Mouse (Mus musculus) naive thymus-derived CD4-positive, alpha-beta T cell, adult 2 months (primary cell): ENCODE data around the gene Manbal.

Source experiments
- DNase-seq: peaks from one replicate; pipeline ENCODE4 v3.0.0-alpha.2; 2011; ENCODE audit warnings: low read depth

The Manbal gene

GRCm38 (mm10) chr2:157417229-157417628 lies 49.8 kb downstream of the Manbal start:
- DNase-seq: no peak

DNA sequence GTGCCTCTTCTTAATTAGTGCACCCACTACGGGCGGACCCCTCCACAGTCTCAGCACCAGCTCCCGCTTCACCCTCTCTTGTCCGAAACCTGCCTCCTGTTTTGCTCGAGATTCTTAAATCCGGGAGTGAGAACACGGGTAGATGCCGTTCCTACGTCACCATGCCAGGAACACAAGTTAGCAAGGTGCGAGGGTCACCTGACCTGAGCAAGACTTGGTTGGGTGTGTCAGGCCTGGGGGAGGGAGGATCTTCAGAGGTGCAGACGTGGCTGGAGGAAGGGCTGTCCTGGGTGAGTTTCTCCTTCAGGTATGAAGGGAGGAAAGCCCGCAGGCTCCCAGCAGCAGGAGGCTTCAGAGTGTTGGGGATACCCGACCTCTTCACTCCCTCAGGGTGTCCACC lies 50.8 kb downstream of the Manbal start, which contains the start of gene Src:
TSS of gene Src (plus strand) at position 239 of the 400 bp plus-strand sequence.
- no peak for DNase-seq

- no peak for DNase-seq
Observed at GRCm38 (mm10) chr2:157418609-157419071, 51.2 kb downstream of the Manbal start.

DNA sequence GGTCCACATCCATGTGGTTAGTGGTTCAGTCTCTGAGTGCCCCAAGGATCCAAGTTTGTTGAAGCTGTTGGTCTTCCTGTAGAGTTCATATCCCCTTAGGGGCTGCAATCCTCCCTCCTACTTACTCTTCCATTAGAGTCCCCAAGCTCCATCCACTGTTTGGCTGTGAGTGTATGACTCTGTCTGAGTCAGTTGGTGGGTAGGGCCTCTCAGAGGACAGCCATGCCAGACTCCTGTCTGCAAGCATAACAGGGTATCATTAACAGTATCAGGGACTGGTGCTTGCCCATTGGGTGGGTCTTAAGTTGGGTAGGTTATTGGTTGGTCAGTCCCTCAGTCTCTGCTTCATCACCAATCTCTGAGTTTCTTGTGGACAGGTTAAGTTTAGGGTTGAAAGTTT lies 52.1 kb downstream of the Manbal start:
- DNase-seq: no peak

DNA sequence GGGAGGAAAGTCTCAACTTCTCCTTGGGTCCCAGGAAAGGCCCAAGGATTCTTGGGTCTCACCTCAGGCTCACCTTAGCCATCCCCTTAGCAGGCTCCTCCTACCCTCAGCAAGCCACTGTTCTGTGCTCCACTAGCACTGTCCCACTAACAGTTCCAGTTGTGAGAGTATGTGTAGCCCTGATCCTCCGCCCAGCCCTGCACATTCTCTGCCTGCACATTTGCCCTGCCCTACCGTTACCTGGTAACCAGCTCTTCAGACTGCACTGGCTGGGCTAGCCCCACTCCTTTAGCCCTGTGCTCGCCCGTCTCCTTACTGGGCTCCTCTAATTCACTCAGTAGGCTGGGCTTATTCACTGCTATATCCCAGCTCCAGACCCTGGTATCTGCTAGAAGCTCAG lies 53.0 kb downstream of the Manbal start:
- no peak for DNase-seq

GRCm38 (mm10) chr2:157422062-157422655 lies 54.8 kb downstream of the Manbal start:
- no peak for DNase-seq

DNA sequence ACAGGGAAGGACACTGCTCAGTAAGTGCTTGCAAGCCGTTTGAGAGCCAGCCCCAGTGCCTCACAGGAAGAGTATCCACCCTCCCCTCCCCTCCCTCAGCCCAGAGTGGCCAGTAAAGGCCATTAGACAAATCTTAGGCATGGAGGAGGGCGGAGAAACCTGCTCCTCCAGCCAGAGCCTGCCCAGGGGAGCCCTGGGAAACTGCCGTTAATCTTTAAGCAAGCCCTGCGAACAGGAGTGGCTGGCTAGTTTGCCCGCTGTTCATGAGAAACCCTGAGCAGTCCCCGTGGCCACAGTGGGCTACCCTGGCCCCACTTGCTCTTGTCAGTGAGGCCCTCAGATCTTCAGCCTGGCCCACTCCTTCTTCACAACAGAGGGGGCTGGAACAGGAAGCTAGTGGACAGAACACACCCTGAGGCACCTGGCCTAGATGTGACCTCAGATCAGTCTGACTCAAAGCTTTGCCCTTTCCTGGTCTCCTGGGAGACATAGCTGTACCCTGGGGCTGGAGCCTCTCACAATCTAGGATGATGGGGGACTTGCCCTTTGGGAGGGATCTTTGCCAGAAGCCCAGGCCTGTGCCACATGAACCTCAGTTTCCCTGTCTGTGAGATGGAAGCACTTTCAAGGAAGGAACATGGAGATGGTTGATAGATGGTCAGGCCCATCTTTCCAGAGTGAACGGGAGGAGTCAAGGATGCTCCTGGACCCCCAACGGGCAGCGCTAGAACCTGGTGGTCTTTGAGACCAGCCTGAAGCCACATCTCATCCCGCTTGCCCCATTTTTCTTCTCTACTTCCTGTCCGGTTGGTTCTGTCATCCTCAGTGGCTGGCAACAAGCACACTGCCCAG lies 55.7 kb downstream of the Manbal start:
- DNase-seq: no peak

DNA sequence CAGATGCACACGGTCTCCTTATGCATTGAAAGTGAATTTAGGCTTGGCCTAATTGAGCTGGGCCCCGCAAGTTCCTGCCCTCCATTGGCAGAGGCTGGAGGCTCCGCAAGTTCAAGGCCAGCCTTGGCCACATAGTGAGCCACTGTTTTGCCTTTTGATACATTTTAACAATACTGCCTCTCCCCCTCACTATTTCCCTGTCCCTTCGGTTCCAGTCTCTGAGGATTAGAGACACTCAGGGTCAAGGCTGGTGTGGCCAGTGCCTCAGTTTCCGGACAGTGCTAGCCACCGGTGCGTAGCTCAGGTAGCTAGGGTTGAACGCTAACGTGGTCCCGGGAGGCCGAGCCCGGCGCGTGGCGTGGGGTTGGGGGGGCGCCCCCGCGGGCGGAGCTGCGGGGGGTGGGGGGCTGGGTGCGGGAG lies 56.3 kb downstream of the Manbal start:
- DNase-seq: no peak

DNA sequence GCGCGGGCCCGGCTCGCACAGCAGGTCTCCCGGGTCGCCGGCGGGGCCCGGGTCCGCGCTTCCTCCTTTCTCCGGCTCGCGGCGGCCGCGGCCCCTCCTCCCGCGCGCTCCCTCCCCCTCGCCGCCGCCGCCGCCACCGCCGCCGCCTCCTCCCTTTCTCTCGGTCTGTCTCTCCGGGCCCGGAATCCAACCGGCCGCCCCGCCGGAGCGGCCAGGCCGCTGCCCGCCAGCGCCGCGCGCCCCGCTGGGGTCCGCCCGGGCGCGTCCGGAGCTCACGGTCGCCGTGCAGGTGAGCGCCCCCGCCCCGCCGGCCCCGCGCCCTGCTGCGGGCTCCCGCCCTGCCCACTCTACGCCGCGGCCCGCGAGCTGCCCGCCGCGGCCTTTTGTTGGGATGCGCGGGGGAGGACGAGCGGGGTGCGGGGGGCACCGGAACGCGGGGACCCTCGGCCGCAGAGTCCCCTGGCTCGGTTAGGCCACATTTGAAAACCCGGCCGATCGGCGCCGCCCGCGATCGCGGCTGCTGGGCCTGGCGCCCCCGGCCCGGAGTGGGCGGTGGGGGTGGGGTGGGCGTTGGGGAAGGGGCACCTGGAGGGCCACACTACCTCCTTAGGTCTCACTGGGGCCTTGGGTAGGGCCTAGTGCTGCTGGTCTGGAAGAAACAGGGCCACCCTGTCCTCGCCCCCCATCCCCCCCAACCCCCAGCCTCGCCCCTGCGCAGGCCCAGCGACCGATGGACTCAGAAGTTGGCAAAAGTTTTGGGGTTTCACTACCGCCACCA lies 56.9 kb downstream of the Manbal start:
- no peak for DNase-seq

- no peak for DNase-seq
Observed at GRCm38 (mm10) chr2:157424904-157425642, 57.7 kb downstream of the Manbal start.

GRCm38 (mm10) chr2:157425643-157425988 lies 58.2 kb downstream of the Manbal start:
- DNase-seq: no peak

- no peak for DNase-seq
Observed at GRCm38 (mm10) chr2:157426171-157426570, 58.8 kb downstream of the Manbal start.

GRCm38 (mm10) chr2:157427164-157427563 lies 59.8 kb downstream of the Manbal start:
- DNase-seq: no peak

DNA sequence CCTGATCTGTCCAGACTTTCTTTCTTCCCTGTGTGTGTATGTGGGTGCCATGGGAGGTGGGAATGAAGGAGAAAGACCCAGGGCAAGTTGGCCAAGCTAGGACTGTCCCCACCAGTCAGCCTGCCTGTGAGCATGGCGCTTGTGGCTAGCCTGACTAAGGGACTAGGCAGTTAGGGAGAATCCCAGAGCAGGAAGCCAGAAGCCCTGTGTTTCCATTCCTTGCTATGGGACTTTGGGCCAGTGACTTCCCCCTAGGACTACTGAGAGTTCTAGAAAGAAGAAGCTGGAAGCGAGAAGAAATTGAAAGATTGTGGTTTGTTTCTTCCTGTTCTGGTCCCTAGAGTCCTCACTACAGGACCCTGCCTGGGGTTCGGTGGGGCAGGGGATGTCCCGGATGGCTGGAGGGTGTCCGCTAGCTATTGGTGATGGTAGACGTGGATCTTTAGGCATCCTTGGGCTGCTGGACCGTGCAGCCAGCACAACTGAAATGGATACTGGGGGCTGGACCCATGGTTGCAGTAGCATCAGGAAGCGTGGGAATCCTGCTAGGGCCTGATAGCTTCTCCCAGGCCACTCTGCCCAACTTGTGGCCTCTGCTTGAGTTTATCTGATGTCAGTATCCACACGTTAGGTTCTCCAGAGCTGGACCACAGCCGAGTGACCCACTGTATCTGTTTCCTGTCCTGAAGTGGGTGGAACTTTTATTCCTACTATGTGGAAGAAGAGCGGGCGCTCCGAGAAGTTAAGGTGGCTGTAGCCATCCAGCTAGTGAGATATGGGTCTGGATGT lies 61.2 kb downstream of the Manbal start:
- DNase-seq: no peak

DNA sequence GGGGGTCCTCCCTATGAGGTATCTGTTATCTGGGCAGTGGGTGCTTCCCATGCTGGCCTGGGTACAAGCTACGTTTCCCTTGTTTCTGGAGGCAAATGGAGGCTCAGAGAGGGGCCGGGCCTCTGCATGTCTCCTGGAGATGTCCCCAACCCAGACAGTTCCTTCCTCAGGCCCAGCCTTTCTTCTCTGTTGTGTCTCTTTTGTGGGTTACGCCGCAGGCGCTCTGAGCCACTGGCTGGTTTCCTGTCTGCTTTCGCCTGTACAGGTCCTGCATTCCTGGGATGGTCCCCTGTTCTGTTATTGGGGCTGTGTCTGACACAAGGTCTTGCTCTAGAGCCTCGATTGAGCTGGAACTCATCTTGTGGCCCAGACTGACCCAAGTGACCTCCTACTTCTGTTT lies 62.3 kb downstream of the Manbal start:
- no peak for DNase-seq

DNA sequence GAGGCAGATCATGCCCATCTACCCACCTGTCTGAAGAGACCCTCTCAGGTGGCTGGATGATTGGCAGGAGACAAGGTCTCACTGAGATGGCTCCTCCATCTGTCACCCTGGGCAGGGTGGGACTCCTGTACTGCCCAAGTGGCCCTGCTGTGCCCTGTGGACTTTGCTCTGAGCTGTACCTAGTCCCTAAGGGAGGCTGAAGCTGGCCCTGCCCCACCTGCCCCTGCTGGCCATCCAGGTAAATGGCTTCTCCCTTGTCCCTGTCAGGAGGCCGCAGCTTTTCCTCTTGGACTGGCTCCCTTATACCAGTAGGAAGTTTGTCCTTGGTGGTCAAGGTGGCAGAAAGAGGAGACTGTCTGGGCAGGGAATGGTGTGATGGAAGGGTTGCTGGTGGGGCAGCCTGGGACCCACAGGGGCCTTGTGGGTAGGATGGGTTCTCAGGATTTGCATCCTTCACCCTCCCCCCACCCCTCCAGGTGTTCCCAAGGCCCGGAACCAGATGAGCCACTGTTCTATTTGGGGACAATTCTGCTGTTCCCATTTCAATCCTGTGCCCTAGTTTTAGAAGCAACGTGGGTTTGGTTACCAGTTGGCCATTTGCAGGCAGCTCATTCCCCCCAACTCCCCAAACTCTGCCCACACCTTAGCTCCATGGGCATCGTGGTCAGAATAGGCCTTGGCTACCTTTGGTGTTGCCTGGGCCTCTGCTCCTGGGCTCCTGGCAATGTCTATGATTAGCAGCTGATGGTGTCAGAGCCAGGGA lies 63.5 kb downstream of the Manbal start:
- DNase-seq: no peak

- DNase-seq: no peak
Observed at GRCm38 (mm10) chr2:157431912-157432311, 64.5 kb downstream of the Manbal start.

DNA sequence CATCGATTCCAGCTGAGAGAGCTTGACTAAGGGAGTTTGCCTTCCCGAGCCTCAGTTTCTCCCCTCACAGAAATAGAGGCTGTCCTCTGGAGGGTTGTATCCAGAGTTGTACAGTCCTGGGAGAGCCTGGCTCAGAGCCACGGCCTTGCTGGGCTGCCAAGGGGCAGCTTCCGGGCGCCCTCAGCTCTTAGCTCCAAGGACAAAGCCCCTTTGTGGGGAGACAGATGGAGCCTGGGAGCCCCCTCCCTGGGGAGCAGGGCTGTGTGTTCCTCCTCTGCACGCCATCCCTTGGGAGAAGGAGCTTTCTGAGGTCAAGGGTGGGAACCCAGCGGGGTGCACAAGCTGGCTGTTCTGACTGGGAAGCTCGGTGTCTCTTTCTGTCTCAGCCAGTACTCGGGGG lies 65.1 kb downstream of the Manbal start:
- no peak for DNase-seq

- no peak for DNase-seq
Observed at GRCm38 (mm10) chr2:157434041-157434440, 66.6 kb downstream of the Manbal start.

DNA sequence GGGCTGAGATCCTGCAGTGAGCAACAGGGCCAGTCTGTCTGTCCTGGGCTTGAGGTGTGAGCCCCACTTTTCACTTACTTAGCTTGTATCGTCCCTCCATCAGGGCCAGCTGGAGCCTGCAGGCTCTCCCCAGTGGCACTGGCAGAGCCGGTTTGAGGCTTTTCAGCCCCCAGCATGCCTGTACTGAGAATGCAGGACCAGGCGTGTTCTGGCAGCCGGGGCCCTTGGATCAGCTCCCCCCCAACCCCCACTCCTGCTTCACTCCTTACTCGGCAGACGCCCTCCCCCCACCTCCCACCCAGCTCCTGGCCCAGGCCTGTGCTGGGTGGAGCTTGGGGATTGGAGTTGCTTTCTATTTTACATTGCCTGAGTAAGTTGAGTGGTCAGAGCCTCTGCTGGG lies 67.1 kb downstream of the Manbal start:
- no peak for DNase-seq

DNA sequence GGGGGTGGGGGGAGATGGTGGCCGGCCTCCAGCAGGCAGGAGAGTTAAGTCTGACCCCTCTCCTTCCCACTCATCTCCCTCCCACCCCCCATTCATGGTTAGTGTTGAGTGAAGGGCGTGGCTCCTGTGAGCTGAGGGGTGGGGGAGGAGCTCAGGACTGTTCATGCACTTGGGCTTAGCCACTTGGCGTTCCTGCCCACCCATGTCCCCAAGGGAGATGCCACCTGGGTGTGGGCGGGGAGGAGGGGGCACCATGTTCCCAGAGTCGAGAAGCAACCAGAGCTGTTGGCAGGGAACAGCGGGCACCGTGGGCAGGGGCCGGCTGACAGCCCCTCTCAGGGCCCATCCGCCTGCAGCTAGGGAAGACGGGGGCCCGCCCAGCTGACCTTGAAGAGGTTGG lies 69.1 kb downstream of the Manbal start:
- no peak for DNase-seq
